Mouse (Mus musculus) lung, adult 2 months (tissue): ENCODE data around the gene Ptpn13.

Experiments
- CTCF ChIP-seq: fragments of 200-500 bp; IDR thresholded peaks from 2 replicates; pipeline ENCODE4 v1.5.1; 2011; ENCODE audit warnings: mild to moderate bottlenecking, low read length, control low read depth; ENCODE audit not compliant: insufficient read depth
- POLR2A ChIP-seq: fragments of 200-500 bp; IDR thresholded peaks from 2 replicates; pipeline ENCODE4 v1.6.1; 2011; ENCODE audit warnings: low read depth, mild to moderate bottlenecking, control low read depth, low read length, borderline replicate concordance; ENCODE audit errors: extremely low read depth

DNA sequence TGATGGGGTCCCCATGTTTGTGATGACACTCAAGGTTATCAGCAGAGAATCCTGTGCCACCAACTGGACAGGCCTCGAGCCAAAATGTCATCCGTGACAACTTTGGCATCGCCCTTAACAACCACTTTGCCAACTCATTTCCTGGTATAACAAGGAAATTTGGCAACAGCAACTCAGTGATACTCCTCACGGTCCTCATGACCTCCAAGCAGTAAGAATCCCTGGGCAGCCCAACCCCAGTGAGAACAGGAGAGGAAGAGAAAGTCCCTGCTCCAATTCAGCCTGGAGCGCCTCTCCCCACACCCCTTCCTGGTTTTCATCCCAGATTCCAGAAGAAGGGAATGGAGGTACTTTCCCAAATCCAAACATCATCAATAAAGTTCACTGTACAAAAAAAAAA lies 199.8 kb downstream of the Ptpn13 start:
- TF ChIP-seq CTCF (no peak), POLR2A (no peak)
